Mouse (Mus musculus): ENCODE data around the gene Mxi1. TPM values are rescaled to one million over a fixed set of nuclear protein-coding genes. Genes with fewer than 3 reads are reported as not detected.

The Mxi1 gene
- total RNA-seq, 2 experiments from 2014 or later: 62.8 to 68.6 TPM

GRCm38 (mm10) chr19:53402741-53403432 lies 92.6 kb downstream of the Mxi1 start:
- no peak for DNase-seq (ENCODE audit: low spot score in 2 of 2)
- TF ChIP-seq CTCF (conservative IDR thresholded peaks at IDR 0.05): peak; percentile 60
- Histone ChIP-seq H3K4me3 (no peak overlapping the region), H3K27ac (no peak overlapping the region)

- Histone ChIP-seq H3K4me3 (no peak overlapping the region), H3K27ac (0 out of 2 replicates have a peak overlapping the region, but pooled peaks have one; percentile 19)
- DNase-seq (ENCODE audit: low spot score in 2 of 2): no peak
- no peak for TF ChIP-seq CTCF (conservative IDR thresholded peaks at IDR 0.05)
These were observed 94.0 kb downstream of the Mxi1 start for GRCm38 (mm10) chr19:53404219-53404836.

- Histone ChIP-seq H3K27ac (0 out of 2 replicates have a peak overlapping the region, but pooled peaks have one; percentile 19), H3K4me3 (no peak overlapping the region)
- TF ChIP-seq CTCF (conservative IDR thresholded peaks at IDR 0.05): no peak
- DNase-seq (ENCODE audit: low spot score in 2 of 2): no peak
These were observed 94.6 kb downstream of the Mxi1 start for GRCm38 (mm10) chr19:53404837-53405356.

GRCm38 (mm10) chr19:53405810-53406209 lies 95.5 kb downstream of the Mxi1 start:
- no peak for TF ChIP-seq CTCF (conservative IDR thresholded peaks at IDR 0.05)
- DNase-seq (ENCODE audit: low spot score in 2 of 2): no peak
- H3K4me3 ChIP-seq: no peak overlapping the region
- no peak overlapping the region for H3K27ac ChIP-seq

GRCm38 (mm10) chr19:53407350-53407749 lies 97.0 kb downstream of the Mxi1 start:
- TF ChIP-seq CTCF (conservative IDR thresholded peaks at IDR 0.05): no peak
- Histone ChIP-seq H3K27ac (no peak overlapping the region), H3K4me3 (no peak overlapping the region)
- no peak for DNase-seq (ENCODE audit: low spot score in 2 of 2)

DNA sequence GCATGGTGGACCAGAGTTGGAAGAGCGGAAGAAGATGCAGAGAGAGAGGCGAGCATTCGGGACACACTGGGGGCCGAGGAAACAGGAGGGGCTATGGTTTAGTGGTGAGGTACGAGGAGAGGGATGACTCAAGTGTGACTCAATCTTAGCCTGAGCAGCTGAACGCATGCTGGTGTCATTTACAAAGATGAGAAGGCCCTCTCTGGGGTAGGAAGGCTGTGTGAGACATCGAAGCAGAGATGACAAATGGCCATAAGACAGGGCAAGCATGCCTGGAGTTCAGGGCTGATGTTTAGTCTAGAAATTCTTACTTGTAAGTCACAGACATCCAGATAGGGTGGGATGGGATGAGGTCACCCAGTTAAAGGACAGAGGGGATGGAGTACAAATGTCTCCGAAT lies 98.1 kb downstream of the Mxi1 start:
- DNase-seq (ENCODE audit: low spot score in 2 of 2): no peak
- Histone ChIP-seq H3K4me3 (no peak overlapping the region), H3K27ac (no peak overlapping the region)
- no peak for TF ChIP-seq CTCF (conservative IDR thresholded peaks at IDR 0.05)

DNA sequence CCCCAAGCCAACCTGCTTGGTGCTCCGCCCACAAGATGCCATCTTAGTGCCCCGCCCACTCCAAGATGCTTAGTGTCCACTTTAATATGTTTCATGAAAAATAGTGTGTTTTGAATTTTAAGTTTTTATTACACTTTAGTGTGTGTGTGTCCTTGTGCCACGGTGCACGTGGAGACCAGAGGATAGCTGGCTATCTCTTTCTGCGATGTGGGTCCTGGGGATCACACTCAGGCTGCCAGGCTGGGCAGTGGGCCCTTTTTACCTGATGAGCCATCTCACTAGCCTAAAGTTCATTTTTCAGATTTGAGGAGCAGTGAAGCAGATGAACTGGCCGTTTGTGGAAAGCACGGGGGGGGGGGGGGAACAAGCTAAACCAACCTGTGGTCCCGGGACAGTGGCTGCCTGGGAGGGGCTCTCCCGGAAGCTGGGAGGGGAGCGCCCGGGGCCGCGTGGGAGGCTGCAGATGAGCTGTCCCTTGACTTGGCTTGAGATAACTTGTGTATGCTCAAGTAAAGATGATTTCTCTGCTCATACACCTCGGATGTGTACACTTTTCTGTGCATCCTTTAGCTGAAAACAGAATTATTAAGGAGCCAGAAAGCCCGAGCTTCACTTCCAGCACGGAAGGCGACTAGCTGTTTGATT lies 99.5 kb downstream of the Mxi1 start:
- no peak for DNase-seq (ENCODE audit: low spot score in 2 of 2)
- Histone ChIP-seq H3K4me3 (no peak overlapping the region), H3K27ac (no peak overlapping the region)
- no peak for TF ChIP-seq CTCF (conservative IDR thresholded peaks at IDR 0.05)

DNA sequence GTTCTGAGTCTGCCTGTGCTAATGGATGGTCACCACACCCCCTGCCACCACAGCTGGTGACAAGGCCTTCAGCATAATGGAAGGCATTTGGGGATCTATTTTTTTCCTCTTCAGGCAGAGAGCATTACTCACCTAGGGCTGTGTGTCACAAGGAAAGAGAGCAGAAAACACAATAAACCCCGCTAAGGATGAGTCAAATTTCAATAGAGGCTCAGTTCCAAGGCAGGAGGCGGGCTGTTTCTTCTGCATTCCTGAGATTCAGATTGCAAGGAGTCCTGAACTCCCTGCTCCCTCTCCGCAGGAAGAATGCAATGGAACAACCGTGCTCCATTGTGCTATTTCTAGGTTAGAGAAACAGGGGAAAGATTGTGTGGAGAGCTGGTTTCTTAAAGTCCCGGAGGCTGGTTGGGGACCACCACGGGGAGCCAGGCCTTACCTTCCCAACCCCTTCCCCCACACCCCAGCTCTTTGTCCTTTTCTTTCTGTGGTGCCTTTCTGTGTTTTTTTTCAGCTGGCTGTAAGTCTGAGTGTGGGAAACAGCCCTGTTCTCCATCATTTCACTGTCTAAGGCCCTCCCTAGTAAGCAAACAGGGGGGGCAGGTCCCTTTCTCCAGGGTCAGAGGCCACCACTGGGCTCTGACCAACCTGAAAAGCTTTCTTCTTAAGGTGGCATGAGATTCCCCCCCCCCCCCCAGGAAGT lies 102.0 kb downstream of the Mxi1 start:
- peak in 1 of 2 experiments; percentile 39 for DNase-seq (ENCODE audit: low spot score in 2 of 2)
- no peak overlapping the region for H3K4me3 ChIP-seq
- TF ChIP-seq CTCF (conservative IDR thresholded peaks at IDR 0.05): no peak
- peak overlapping the region; percentile 78 for H3K27ac ChIP-seq

DNA sequence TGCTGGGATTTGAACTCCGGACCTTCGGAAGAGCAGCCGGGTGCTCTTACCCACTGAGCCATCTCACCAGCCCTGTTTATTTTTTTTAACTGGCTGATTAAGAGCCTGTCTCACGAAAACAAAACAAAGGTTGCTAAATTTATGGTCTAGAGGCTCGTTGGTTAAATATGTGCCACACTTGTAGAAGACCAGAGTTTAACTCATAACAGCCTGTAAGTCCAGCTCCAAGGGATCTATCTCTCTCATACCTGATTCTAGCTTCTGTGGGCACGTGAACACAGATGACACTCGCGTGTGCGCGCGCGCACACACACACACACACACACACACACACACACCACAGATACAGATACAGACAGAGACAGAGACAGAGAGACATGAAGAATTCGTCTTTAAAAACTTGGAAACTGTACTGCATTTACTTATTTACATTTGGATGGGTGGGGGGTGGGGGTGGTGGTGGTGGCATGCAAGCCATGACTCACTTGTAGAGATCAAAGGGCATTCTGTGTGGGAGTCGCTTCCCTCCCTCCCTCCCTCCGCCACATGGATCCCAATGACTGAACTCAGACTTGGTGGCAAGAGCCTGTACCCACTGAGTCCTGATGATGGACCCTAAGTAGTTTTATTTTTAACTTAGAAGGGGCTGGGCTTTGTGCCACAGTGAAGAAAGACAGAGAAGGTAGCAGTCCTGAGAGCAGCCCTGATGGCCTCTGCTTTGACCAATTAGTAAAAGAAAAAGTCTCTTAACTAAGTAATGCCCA lies 103.5 kb downstream of the Mxi1 start:
- H3K4me3 ChIP-seq: no peak overlapping the region
- no peak for DNase-seq (ENCODE audit: low spot score in 2 of 2)
- TF ChIP-seq CTCF (conservative IDR thresholded peaks at IDR 0.05): no peak
- H3K27ac ChIP-seq: no peak overlapping the region

- no peak for TF ChIP-seq CTCF (conservative IDR thresholded peaks at IDR 0.05)
- no peak overlapping the region for H3K4me3 ChIP-seq
- no peak for DNase-seq (ENCODE audit: low spot score in 2 of 2)
- H3K27ac ChIP-seq: peak overlapping the region; percentile 74
These were observed 104.3 kb downstream of the Mxi1 start for GRCm38 (mm10) chr19:53414650-53415049.

DNA sequence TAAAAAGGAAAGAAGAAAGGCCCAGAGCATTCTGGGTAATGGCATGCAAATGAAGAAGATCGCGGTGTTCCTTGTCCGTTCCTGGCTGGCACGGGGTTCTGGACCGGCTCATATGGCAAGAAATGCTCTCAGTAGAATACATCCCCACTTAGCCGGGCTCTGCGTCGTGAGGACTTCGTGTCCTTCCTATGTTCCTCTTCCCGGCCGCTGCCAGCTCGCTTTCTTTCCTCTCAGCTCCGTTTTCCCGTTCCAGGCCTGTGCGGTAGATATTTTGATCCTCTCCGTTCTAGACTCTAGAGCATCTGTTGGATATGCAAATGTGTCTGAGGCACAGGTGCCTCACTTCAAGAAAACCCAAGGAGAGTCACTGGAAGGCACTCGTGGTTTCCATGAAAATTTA lies 104.9 kb downstream of the Mxi1 start:
- peak in 1 of 2 experiments; percentile 53 for DNase-seq (ENCODE audit: low spot score in 2 of 2)
- TF ChIP-seq CTCF (conservative IDR thresholded peaks at IDR 0.05): no peak
- Histone ChIP-seq H3K27ac (peak overlapping the region; percentile 74), H3K4me3 (no peak overlapping the region)

- H3K27ac ChIP-seq: no peak overlapping the region
- peak; percentile 79 for TF ChIP-seq CTCF (conservative IDR thresholded peaks at IDR 0.05)
- no peak overlapping the region for H3K4me3 ChIP-seq
- DNase-seq (ENCODE audit: low spot score in 2 of 2): peak in 1 of 2 experiments; percentile 55
These were observed 109.5 kb downstream of the Mxi1 start for GRCm38 (mm10) chr19:53419834-53420233.
